ENCODE assay signal across 8 mouse cellular contexts in genomic region chr1:72243656-72244316, GRCm38 (mm10). TPM values are rescaled to one million over a fixed set of nuclear protein-coding genes. Genes with fewer than 3 reads are reported as not detected.
A peak's percentile ranks its signal among the peaks of the same experiment; 100 is the strongest.
DNase-seq lines count a peak whose midpoint lies in the region; ATAC-seq and TF ChIP-seq lines count a peak whose summit lies in the region.

No protein-coding gene starts in this region.

- peak; percentile 89 for DNase-seq in G1E (ENCODE audit: low spot score)
- peak; percentile 96 to 98 for DNase-seq in cerebellum, adult 18-20 months
- peak; percentile 97 for DNase-seq in forebrain, postnatal 0 days
- DNase-seq in layer of hippocampus, adult 9-10 months (ENCODE audit: low spot score), result peak; percentile 94
- DNase-seq in ovary, postnatal 10 days (ENCODE audit: low spot score), result peak; percentile 91
- peak; percentile 91 to 96 for DNase-seq in thymus, postnatal 10 days (ENCODE audit: low spot score in 2 of 2)

- TF ChIP-seq CTCF in G1E (IDR thresholded peaks at IDR 0.05; ENCODE audit: low read depth, low read length), result no peak
- TF ChIP-seq CTCF in forebrain, postnatal 0 days (IDR thresholded peaks at IDR 0.05; ENCODE audit: low read depth), result peak; percentile 23; the same call in 1 of the 2 replicates

- peak overlapping the region; percentile 70 for H3K4me2 ChIP-seq in forebrain, postnatal 0 days (ENCODE audit: low read depth)
- peak overlapping the region; percentile 73 for H3K4me2 ChIP-seq in lung, embryonic 16.5 days (ENCODE audit: low read depth, low read length)

- WGBS in forebrain, postnatal 0 days, result under 1% methylated on average over 47 of the region's 47 CpGs
- WGBS in lung, embryonic 16.5 days, result under 1% methylated on average over 47 of the region's 47 CpGs

- H3K9ac ChIP-seq in forebrain, postnatal 0 days, result peak overlapping the region; percentile 94
- H3K9ac ChIP-seq in lung, embryonic 16.5 days (ENCODE audit: low read length), result peak overlapping the region; percentile 94

- H3K27me3 ChIP-seq in G1E (ENCODE audit: insufficient read depth, low read length), result no peaks in the 10 kb centered on the region; the same call in 1 of the 2 replicates
- H3K27me3 ChIP-seq in forebrain, postnatal 0 days (ENCODE audit: insufficient read depth, low read length), result no peaks in the 10 kb centered on the region
- no peaks in the 10 kb centered on the region for H3K27me3 ChIP-seq in lung, embryonic 16.5 days (ENCODE audit: control insufficient read depth, insufficient read depth, low read depth, low read length)

- peak overlapping the region; percentile 72 for H3K4me3 ChIP-seq in G1E (ENCODE audit: low read depth, low read length)
- peak overlapping the region; percentile 48 for H3K4me3 ChIP-seq in forebrain, postnatal 0 days (ENCODE audit: low read depth, low read length)
- peak overlapping the region; percentile 56 for H3K4me3 ChIP-seq in lung, embryonic 16.5 days (ENCODE audit: low read length)

- peak overlapping the region; percentile 97 for H3K27ac ChIP-seq in forebrain, postnatal 0 days (ENCODE audit: low read depth, low read length)
- peak overlapping the region; percentile 98 for H3K27ac ChIP-seq in lung, embryonic 16.5 days (ENCODE audit: low read length)

- no peaks in the 10 kb centered on the region for H3K9me3 ChIP-seq in G1E (replicated peaks)
- no peaks in the 10 kb centered on the region for H3K9me3 ChIP-seq in forebrain, postnatal 0 days (ENCODE audit: low read length)
- H3K9me3 ChIP-seq in lung, embryonic 16.5 days (ENCODE audit: control insufficient read depth, low read length), result no peaks in the 10 kb centered on the region

- peaks cover 34% of the 10 kb centered on the region for H3K4me1 ChIP-seq in G1E (ENCODE audit: insufficient read depth, low read depth, low read length)
- H3K4me1 ChIP-seq in forebrain, postnatal 0 days (ENCODE audit: insufficient read depth), result no peaks in the 10 kb centered on the region
- no peaks in the 10 kb centered on the region for H3K4me1 ChIP-seq in lung, embryonic 16.5 days (replicated peaks; ENCODE audit: control insufficient read depth, insufficient read depth, low read length)

- H3K36me3 ChIP-seq in G1E (replicated peaks), result no peaks in the 10 kb centered on the region
- no peaks in the 10 kb centered on the region for H3K36me3 ChIP-seq in forebrain, postnatal 0 days (ENCODE audit: insufficient read depth)
- no peaks in the 10 kb centered on the region for H3K36me3 ChIP-seq in lung, embryonic 16.5 days (ENCODE audit: control insufficient read depth, insufficient read depth, low read length)

- ATAC-seq in G1E (ENCODE audit: extremely low read depth, insufficient number of reproducible peaks, low FRiP score, poor library complexity, severe bottlenecking), result peak; percentile 78
- ATAC-seq in forebrain, postnatal 0 days, result peak; percentile 96
- peak; percentile 94 to 96 for ATAC-seq in hematopoietic stem cell, adult 5-6 weeks (replicated peaks in 1 of 2; ENCODE audit: insufficient read depth in 1 of 2, low FRiP score in 2 of 2, low TSS enrichment in 1 of 2, low read depth in 1 of 2, poor library complexity in 2 of 2, severe bottlenecking in 2 of 2)
- ATAC-seq in lung, embryonic 16.5 days (ENCODE audit: low read depth), result peak; percentile 97

RNA-seq across cellular contexts. Expression of gene Mreg, which starts 31.7 kb away (rescaled TPM):
- total RNA-seq in G1E (2014; fragmentation: Nextera tagmentation) (not detected in 2 replicates), G1E (2017) (0.05 and 0.06 TPM in 2 replicates)
- not detected in 2 replicates for polyA plus RNA-seq in G1E (2012)
- 1.7 and 1.9 TPM in 2 replicates for total RNA-seq in forebrain, postnatal 0 days (2014; rRNA removed)
- polyA plus RNA-seq in forebrain, postnatal 0 days (2015; fragmentation: Nextera tagmentation; extraction: Ambion mirVana), result 1.7 and 2.1 TPM in 2 replicates
- total RNA-seq in hematopoietic stem cell, adult 5-6 weeks (2017), result not detected in 2 replicates
- polyA plus RNA-seq in lung, embryonic 16.5 days (2015; fragmentation: Nextera tagmentation; extraction: Ambion mirVana), result 2.7 and 3.3 TPM in 2 replicates

RNA-seq across cellular contexts. Expression of gene Pecr, which starts 40.3 kb away (rescaled TPM):
- 15.6 and 24.0 TPM in 2 replicates for total RNA-seq in G1E (2014; fragmentation: Nextera tagmentation)
- total RNA-seq in G1E (2017), result 10.6 and 13.1 TPM in 2 replicates
- polyA plus RNA-seq in G1E (2012), result 4.7 and 5.4 TPM in 2 replicates
- 4.6 and 7.5 TPM in 2 replicates for total RNA-seq in forebrain, postnatal 0 days (2014; rRNA removed)
- 8.0 and 11.9 TPM in 2 replicates for polyA plus RNA-seq in forebrain, postnatal 0 days (2015; fragmentation: Nextera tagmentation; extraction: Ambion mirVana)
- 10.5 and 10.9 TPM in 2 replicates for total RNA-seq in hematopoietic stem cell, adult 5-6 weeks (2017)
- polyA plus RNA-seq in lung, embryonic 16.5 days (2015; fragmentation: Nextera tagmentation; extraction: Ambion mirVana), result 20.3 and 20.7 TPM in 2 replicates

RNA-seq across cellular contexts. Expression of gene Tmem169, which starts 40.4 kb away (rescaled TPM):
- total RNA-seq in G1E (2014; fragmentation: Nextera tagmentation) (not detected in 2 replicates), G1E (2017) (0.12 and 0.33 TPM in 2 replicates)
- polyA plus RNA-seq in G1E (2012), result not detected in 2 replicates
- total RNA-seq in forebrain, postnatal 0 days (2014; rRNA removed), result 36.1 and 38.8 TPM in 2 replicates
- polyA plus RNA-seq in forebrain, postnatal 0 days (2015; fragmentation: Nextera tagmentation; extraction: Ambion mirVana), result 22.7 and 35.2 TPM in 2 replicates
- not detected in 2 replicates for total RNA-seq in hematopoietic stem cell, adult 5-6 weeks (2017)
- polyA plus RNA-seq in lung, embryonic 16.5 days (2015; fragmentation: Nextera tagmentation; extraction: Ambion mirVana), result 0.87 and 1.3 TPM in 2 replicates

Comparison
In these comparisons a context has a peak if more than half of its experiments do, and no peak if none do; other contexts are left out.
1. Peak in every context shown above with its lines: DNase-seq, ATAC-seq, H3K4me3 ChIP-seq and H3K27ac ChIP-seq.
2. RNA of gene Tmem169, which starts 40.4 kb away (total RNA-seq): 36.1 to 38.8 TPM in forebrain, postnatal 0 days; 0.12 to 0.33 TPM in G1E and not detected in hematopoietic stem cell, adult 5-6 weeks; every median in the first group is over 10 times any median in the second.